Mouse (Mus musculus) E14TG2a.4 (cell line): ENCODE results near the gene Dgkb.

ENCODE experiments used
- CTCF ChIP-seq: conservative IDR thresholded peaks from 2 replicates; pipeline ENCODE4 v1.5.1; 2014; ENCODE audit warnings: low read length
- NANOG ChIP-seq: IDR thresholded peaks from 2 replicates; pipeline ENCODE4 v1.6.1; 2014; ENCODE audit warnings: borderline replicate concordance, low read length, mixed read lengths
- POU5F1 ChIP-seq: IDR thresholded peaks from 2 replicates; pipeline ENCODE4 v1.6.1; 2014; ENCODE audit warnings: low read length, borderline replicate concordance

GRCm38 (mm10) chr12:38140039-38140438 is 322.5 kb downstream of the Dgkb start:
- TF ChIP-seq NANOG = no peak
- TF ChIP-seq CTCF = peak; percentile 21; the same call in 1 of the 2 replicates
- no peak for TF ChIP-seq POU5F1
